Mouse (Mus musculus): ENCODE data around the gene Rfpl4.

GRCm38 (mm10) chr7:5085512-5085911 lies 31.2 kb downstream of the Rfpl4 start:
- TF ChIP-seq CTCF (IDR thresholded peaks at IDR 0.05; ENCODE audit: low read depth, low read length) = no peak
- TF ChIP-seq POLR2A (IDR thresholded peaks at IDR 0.05; ENCODE audit: extremely low read depth, insufficient read depth, low read length) = no peak

Measured in liver, adult 2 months (tissue).